Mouse (Mus musculus): ENCODE data around the gene Mecp2.

The Mecp2 gene

GRCm38 (mm10) chrX:74014597-74014996 lies 120.6 kb downstream of the Mecp2 start:
- DNase-seq (ENCODE audit: low spot score): no peak

- DNase-seq (ENCODE audit: low spot score): no peak
Measured at GRCm38 (mm10) chrX:74008063-74008462, 127.1 kb downstream of the Mecp2 start.

GRCm38 (mm10) chrX:74006401-74006800 lies 128.8 kb downstream of the Mecp2 start:
- DNase-seq (ENCODE audit: low spot score): no peak

- DNase-seq (ENCODE audit: low spot score): no peak
Measured at GRCm38 (mm10) chrX:74003644-74004043, 131.5 kb downstream of the Mecp2 start.

GRCm38 (mm10) chrX:74001024-74001423 lies 134.1 kb downstream of the Mecp2 start:
- no peak for DNase-seq (ENCODE audit: low spot score)

GRCm38 (mm10) chrX:73998911-73999869 lies 136.0 kb downstream of the Mecp2 start:
- no peak for DNase-seq (ENCODE audit: low spot score)

GRCm38 (mm10) chrX:73977783-73978182 lies 157.4 kb downstream of the Mecp2 start:
- DNase-seq (ENCODE audit: low spot score): no peak
